Mouse (Mus musculus) Patski (cell line): ENCODE data around the gene Ppp1r12b. TPM values are rescaled to one million over a fixed set of nuclear protein-coding genes. Genes with fewer than 3 reads are reported as not detected.

Source experiments
- ATAC-seq: fragments of 100-300 bp; one replicate; pipeline ENCODE4 v1.8.0; 2021
- CTCF ChIA-PET: fragments of 350-600 bp; sonication (Branson Sonifier 250); formaldehyde crosslinking; loops from one replicate; lab custom pipeline; 2022; ENCODE audit warnings: inconsistent platforms; lab: Charles Lee
- POLR2A ChIA-PET: fragments of 350-600 bp; sonication (Branson Sonifier 250); formaldehyde crosslinking; loops from one replicate; lab custom pipeline; 2022; ENCODE audit warnings: antibody characterized with exemption, inconsistent platforms; lab: Charles Lee
- DNase-seq: peaks from one replicate; pipeline ENCODE4 v3.0.0-alpha.2; 2011; ENCODE audit warnings: low read depth, low spot score
- H3K27me3 ChIP-seq: fragments of 371-371 bp; one replicate; pipeline ENCODE4 v1.5.1; 2021
- CTCF ChIP-seq: fragments of 100-300 bp; IDR thresholded peaks from one replicate; pipeline ENCODE4 v1.5.1; 2021
- in situ Hi-C: fragments of 300-500 bp; cut with MboI; formaldehyde crosslinking; loops from 3 replicates; pipeline ENCODE4 v1.11.1; 2018; ENCODE audit warnings: low pct_unique_long_range_greater_than_20kb, mixed read lengths
- polyA plus RNA-seq: library from polyadenylated mRNA; unstranded; gene quantifications from one replicate; pipeline ENCODE4 v1.2.3, GENCODE M21; 2021

Gene Ppp1r12b
- polyA plus RNA-seq, 1 experiment from 2014 or later: 4.2 TPM

DNA sequence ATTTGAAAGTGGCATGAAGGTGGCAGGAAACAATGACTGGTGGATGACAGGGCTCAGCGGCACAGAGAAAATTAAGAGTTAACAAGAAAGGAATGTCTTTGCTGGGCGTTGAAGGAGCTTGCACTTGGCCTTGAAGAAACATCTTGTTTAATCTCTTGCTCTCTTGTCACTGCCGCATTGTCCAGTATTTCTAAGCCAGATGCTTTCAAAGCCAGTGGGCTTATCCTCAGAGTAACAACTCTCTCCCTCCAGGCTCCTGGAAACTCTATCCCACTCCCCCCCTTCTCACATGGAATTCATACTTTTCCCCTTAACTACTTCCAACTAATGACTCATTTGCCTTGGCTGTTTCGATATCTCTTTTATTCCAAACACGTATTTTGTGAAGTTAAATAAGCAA lies 151.4 kb downstream of the Ppp1r12b start:
- ChIA-PET CTCF (interaction anchor here (2.4 kb wide), 1 partner anchor 14 kb away, joined by 10 read pairs; no protein-coding TSS in a partner anchor), POLR2A (no interaction called here)
- in situ Hi-C loops: no loop called here
- no peak for DNase-seq
- no peak for TF ChIP-seq CTCF
- H3K27me3 ChIP-seq: no peaks in the 10 kb centered on the region
- no peak for ATAC-seq

DNA sequence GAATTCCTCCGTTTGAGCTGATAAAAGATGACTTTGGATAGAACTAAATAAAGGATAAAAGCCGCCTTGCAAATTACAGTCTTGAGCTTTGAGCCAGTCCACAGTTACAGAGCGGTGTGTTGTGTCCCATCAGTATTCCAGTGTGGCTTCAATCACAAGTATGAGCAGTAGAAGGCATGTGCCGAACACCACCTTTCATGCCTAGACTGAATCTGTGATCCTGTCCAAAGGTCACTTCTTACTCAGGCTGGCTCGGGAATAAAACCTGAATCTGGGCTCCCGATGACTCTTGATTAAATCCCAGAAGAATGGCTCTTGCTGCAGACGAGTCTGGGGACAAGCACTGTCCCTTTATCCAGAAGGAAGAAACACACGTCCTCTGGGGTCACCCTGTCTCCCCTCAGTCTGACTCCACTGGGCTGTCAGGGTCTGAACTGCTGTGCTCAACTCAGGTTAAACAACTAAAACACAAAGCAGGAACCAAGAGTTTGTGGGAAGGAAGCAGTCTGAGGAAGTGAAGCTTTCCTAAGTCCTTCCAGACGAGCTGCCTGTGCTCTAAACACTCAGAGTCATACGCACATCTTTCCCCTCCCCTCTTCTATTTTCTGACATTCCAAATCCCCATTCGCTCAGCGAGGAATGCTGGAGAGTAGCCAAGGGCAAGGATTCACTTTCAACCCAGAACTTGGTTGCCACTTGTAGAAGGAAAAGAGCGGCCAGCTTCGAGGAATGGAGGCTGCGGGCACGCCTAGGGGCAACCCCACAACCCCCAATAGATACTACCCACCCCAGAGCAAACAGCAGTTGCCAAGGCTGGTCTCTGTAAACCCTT lies 152.2 kb downstream of the Ppp1r12b start:
- CTCF ChIA-PET: interaction anchor here (1.1 to 2.4 kb wide), 4 partner anchors 11 to 47 kb away, joined by 3 to 10 read pairs (median 4); no protein-coding TSS in a partner anchor
- no peak for TF ChIP-seq CTCF
- in situ Hi-C loops: no loop called here
- peak; percentile 39 for ATAC-seq
- no peaks in the 10 kb centered on the region for H3K27me3 ChIP-seq
- POLR2A ChIA-PET: interaction anchor here (0.6 kb wide), 1 partner anchor 16 kb away, joined by 3 read pairs; no protein-coding TSS in a partner anchor
- peak; percentile 65 for DNase-seq

DNA sequence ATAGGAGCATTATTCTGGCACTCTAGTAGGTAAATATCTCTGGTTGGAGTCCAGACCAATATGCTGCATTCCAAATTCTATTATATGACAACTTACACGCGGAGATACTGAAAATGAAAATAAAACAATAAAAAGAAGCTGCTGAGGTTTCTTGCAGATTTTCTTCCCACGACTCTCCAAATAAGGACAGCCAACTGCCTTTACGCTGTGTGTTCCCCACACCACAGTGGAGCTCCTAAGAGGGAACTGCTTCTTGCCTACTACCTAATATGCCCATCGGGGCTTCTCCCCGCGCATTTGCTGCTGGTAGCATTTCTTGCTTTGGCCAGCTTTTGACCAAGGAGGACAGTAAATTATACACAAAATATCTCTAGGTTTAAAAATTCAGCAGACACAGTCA lies 154.0 kb downstream of the Ppp1r12b start:
- ChIA-PET CTCF (interaction anchor here (1.1 to 1.4 kb wide), 3 partner anchors 18 to 27 kb away, joined by 3 read pairs; no protein-coding TSS in a partner anchor), POLR2A (interaction anchor here (0.7 kb wide), 1 partner anchor 9 kb away, joined by 3 read pairs; no protein-coding TSS in a partner anchor)
- H3K27me3 ChIP-seq: no peaks in the 10 kb centered on the region
- no peak for DNase-seq
- in situ Hi-C loops: no loop called here
- TF ChIP-seq CTCF: no peak
- no peak for ATAC-seq

DNA sequence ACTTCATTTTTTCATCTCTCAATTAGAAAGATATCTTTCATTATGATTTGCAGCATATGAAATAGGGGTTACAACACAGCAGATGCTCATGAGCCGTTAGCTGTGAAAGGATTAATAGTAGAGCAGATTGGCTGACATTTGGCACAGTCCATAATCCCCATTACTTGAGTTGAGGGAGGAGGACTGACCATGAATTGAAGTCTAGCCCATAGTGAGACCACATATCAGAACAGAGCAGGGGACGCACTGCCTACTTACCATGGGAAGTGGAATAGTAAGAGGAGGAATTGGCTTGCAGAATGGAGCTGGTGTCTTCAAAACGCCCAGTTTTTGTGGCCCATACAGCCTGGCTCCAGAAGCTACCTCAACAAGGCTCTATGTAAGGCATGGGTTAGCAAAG lies 159.2 kb downstream of the Ppp1r12b start:
- H3K27me3 ChIP-seq: no peaks in the 10 kb centered on the region
- no peak for DNase-seq
- ATAC-seq: no peak
- ChIA-PET POLR2A (no interaction called here), CTCF (no interaction called here)
- TF ChIP-seq CTCF: no peak
- in situ Hi-C loops: no loop called here

DNA sequence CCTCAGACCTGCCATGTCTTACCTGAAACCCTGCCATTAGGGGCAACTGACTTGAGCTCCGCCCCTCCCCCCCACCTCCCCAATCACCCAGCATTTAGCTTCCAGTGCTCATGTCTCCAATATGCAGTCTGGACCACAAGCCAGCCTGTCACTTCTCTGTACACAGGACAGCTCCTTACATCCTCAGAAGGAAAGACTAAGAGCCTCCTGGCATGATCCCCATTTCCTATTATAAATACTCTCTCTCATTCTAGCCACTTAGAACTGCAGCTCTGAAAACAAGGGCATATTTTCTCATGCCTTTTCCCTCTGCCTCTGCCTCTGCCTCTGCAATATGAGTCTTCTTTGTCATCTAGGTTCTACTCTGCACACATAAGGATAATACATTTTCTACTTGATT lies 159.7 kb downstream of the Ppp1r12b start:
- ChIA-PET CTCF (interaction anchor here (1.1 kb wide), 1 partner anchor 65 kb away, joined by 3 read pairs; no protein-coding TSS in a partner anchor), POLR2A (no interaction called here)
- H3K27me3 ChIP-seq: no peaks in the 10 kb centered on the region
- in situ Hi-C loops: no loop called here
- ATAC-seq: no peak
- DNase-seq: no peak
- no peak for TF ChIP-seq CTCF

DNA sequence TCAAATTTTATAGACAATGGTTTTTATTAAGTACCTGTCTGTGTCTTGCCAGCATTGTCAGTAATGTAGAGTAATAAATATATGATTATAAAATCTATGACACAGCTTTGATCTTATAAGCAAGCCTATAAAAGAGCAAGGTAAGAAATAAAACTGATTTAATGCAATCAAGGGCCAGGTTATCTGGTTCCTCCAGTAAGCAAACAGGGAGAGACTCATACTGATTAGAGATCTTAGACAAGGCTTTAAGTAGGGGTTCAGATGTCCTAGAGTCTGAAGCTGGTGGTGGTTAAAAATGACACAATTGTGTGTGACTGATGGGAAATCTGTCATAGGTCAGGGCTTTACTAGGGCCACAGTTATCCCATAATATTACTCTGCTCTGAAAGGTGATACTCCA lies 164.3 kb downstream of the Ppp1r12b start:
- DNase-seq (no peak), ATAC-seq (no peak)
- ChIA-PET CTCF (interaction anchor here (0.9 to 2.0 kb wide), 4 partner anchors 12 to 38 kb away, joined by 3 to 10 read pairs (median 4); no protein-coding TSS in a partner anchor), POLR2A (interaction anchor here (0.6 kb wide), 1 partner anchor 14 kb away, joined by 3 read pairs; no protein-coding TSS in a partner anchor)
- TF ChIP-seq CTCF: no peak
- in situ Hi-C loops: no loop called here
- no peaks in the 10 kb centered on the region for H3K27me3 ChIP-seq

DNA sequence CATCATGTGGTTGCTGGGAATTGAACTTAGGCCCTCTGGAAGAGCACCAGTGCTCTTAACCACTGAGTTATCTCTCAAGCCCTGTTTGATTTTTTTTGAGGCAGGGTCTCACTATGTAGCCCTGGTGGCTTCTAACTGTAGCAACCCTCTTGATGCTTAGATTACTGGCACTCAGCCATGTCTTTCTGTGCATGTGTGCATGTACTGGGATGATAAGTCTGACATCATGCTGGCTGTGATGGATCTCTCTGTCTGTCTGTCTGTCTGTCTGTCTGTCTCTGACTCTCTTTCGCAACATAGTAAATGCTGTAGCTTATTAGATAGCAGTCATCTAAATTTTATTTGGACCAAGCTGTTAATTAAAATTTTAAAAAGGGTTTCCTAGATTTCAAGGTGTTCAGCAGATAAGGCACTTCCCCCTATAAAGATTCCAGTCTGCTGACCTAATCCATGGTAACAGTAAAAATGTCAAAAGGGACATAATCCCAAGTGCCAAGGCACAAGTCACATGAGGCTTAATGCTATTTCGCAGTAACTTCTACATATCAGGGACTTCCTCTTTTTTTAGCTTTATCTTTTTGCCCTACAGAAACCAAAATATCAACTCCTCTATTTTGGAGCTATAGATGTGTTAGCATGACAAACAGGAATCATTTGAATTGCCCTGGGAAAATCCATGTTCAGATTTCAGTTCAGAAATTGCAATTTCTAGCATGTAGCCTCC lies 164.9 kb downstream of the Ppp1r12b start:
- in situ Hi-C loops: no loop called here
- CTCF ChIA-PET: interaction anchor here (0.9 to 2.0 kb wide), 7 partner anchors 10 to 45 kb away, joined by 3 to 10 read pairs (median 3); no protein-coding TSS in a partner anchor
- no peak for ATAC-seq

DNA sequence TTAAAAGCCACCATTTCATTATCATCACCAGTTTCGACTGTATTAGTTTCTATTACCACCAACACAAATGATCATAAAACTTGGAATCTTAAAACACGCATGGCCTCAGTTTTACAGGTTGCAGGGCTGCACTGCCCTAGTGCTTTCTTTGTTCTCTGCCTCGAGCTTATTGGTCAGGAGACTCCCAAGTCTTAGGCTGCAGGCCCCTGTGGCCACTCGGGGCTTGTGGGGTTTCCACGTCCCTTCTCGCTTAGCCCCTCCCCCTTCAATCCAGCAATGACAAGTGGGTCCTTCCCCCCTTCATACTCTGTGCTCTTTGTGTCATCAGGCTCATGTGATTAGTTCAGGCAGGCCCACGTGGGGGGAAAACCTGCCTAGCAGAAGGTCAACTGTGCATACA lies 167.6 kb downstream of the Ppp1r12b start:
- POLR2A ChIA-PET: interaction anchor here (0.5 kb wide), 1 partner anchor 15 kb away, joined by 3 read pairs; no protein-coding TSS in a partner anchor
- no peak for TF ChIP-seq CTCF
- in situ Hi-C loops: no loop called here
- DNase-seq (no peak), ATAC-seq (no peak)
- H3K27me3 ChIP-seq: no peaks in the 10 kb centered on the region
- CTCF ChIA-PET: interaction anchor here (1.0 kb wide), 1 partner anchor 60 kb away, joined by 3 read pairs; no protein-coding TSS in a partner anchor

More for the DNA sequence above, 164.9 kb downstream of the Ppp1r12b start:
- POLR2A ChIA-PET: interaction anchor here (0.6 kb wide), 1 partner anchor 13 kb away, joined by 3 read pairs; no protein-coding TSS in a partner anchor
- H3K27me3 ChIP-seq: no peaks in the 10 kb centered on the region
- TF ChIP-seq CTCF: no peak
- no peak for DNase-seq

DNA sequence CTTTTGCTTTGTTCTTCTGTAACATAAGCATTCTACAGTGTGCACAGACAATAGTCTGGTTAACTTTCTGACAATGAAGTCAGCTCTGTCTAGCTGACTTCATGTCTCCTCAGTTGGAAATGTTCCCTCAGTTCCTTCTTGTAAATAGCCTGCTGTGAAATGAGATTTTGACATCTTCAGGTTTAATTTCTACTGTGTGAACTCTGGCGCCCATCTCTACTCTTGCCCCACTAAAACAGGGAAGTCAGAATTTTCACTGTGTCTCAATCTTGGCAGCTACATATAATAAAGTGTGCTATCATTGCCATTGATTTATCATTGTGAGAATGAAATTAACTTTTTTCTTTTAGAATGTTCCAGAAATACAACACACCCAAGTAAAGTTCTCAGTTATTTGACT lies 170.8 kb downstream of the Ppp1r12b start:
- ChIA-PET POLR2A (no interaction called here), CTCF (interaction anchor here (1.8 kb wide), 1 partner anchor 17 kb away, joined by 3 read pairs; no protein-coding TSS in a partner anchor)
- TF ChIP-seq CTCF: no peak
- ATAC-seq (no peak), DNase-seq (no peak)
- no peaks in the 10 kb centered on the region for H3K27me3 ChIP-seq
- in situ Hi-C loops: no loop called here

DNA sequence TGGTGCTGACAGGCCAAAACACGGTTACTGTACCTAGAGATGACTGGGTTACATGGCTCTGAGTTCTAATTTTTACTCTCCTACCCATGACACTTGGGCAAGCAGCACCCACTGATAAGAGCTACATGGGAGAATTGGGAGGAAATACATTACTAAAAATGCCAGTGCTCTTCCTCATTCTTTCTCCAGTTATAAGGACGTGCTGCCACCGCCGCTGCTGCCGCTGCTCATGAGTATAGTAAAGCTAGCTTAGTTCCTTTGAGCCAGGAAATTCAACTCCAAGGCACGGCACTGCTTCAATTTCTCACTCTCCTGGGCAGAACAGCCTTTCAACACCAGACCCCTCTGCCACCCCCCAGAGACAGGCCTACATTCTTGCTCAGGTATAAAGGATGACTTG lies 171.3 kb downstream of the Ppp1r12b start:
- in situ Hi-C loops: no loop called here
- ATAC-seq: no peak
- H3K27me3 ChIP-seq: no peaks in the 10 kb centered on the region
- TF ChIP-seq CTCF: no peak
- no peak for DNase-seq
- CTCF ChIA-PET: interaction anchor here (1.8 kb wide), 1 partner anchor 17 kb away, joined by 3 read pairs; no protein-coding TSS in a partner anchor
- POLR2A ChIA-PET: interaction anchor here (0.8 kb wide), 1 partner anchor 11 kb away, joined by 3 read pairs; no protein-coding TSS in a partner anchor
